Mouse (Mus musculus) cerebellum, adult 2 months (tissue): ENCODE measurements around the gene Gm8890. TPM values are rescaled to one million over a fixed set of nuclear protein-coding genes. Genes with fewer than 3 reads are reported as not detected.
"Not testable (repeated sequence)": the region's sequence is repeated elsewhere in the genome, so short reads cannot be mapped to it uniquely, and the experiment has no call there.

Source experiments
- DNase-seq, 2 experiments: peaks; one replicate each; pipeline ENCODE4 v3.0.0; 2021
- H3K27ac ChIP-seq: fragments of 200-500 bp; 2 replicates; pipeline ENCODE4 v1.5.1; 2012; ENCODE audit warnings: low read length, control low read depth, inconsistent platforms; ENCODE audit not compliant: insufficient read depth
- H3K27me3 ChIP-seq: fragments of 200-500 bp; 2 replicates; pipeline ENCODE4 v1.6.1; 2012; ENCODE audit warnings: inconsistent platforms, mild to moderate bottlenecking, low read length, moderate library complexity; ENCODE audit not compliant: control insufficient read depth, insufficient read depth
- H3K4me1 ChIP-seq: fragments of 200-500 bp; 2 replicates; pipeline ENCODE4 v1.6.1; 2011; ENCODE audit warnings: low read length; ENCODE audit not compliant: control insufficient read depth, insufficient read depth
- H3K4me3 ChIP-seq: fragments of 200-500 bp; replicated peaks from 2 replicates; pipeline ENCODE3; 2011; ENCODE audit warnings: mild to moderate bottlenecking, low read depth, low read length, control low read depth; ENCODE audit not compliant: insufficient read depth
- WGBS: fragments of 180-500 bp; shearing (Covaris S2); methylation state at CpG from one replicate; pipeline ENCODE4 v1.1.7; 2018; 5-methylcytosine and 5-hydroxymethylcytosine counted together
- polyA plus RNA-seq: library from polyadenylated mRNA; depleted of rRNA; stranded (reverse); fragments of >200 nt; gene quantifications from 2 replicates; pipeline ENCODE4 v1.2.3, GENCODE M21; 2012; rRNA removed

Gm8890 gene
- polyA plus RNA-seq: not detected in 2 replicates

DNA sequence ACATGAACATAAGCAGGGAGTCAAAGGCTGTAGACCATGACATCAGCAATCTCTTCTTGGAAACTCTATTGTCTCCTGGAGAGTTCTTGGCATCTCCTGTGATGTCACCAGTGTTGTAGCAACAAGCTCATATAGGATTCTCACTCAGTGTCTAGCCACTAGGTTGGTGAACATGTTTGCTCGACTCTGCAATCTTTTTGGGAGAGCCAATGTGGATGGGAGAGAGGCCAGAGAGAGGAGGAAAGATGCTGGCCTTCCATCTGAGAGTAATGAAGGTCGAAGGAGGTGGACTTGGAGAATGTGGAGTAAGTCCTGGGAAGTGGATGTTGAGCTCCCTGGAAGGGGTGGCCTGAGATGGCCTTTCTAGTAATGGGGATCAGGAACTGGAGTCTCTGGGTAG, at the start of gene Gm8890:
Gene Gm8890, plus strand, starts transcription at position 301 of the 400 bp plus-strand sequence.
- H3K4me3 ChIP-seq, H3K27me3 ChIP-seq, H3K27ac ChIP-seq, DNase-seq, H3K4me1 ChIP-seq: not testable (repeated sequence)
- WGBS: 44% methylated on average over 1 of the region's 2 CpGs

- not testable (repeated sequence) for H3K27ac ChIP-seq, H3K4me3 ChIP-seq, DNase-seq, H3K4me1 ChIP-seq, H3K27me3 ChIP-seq
- WGBS: 79% methylated on average over 1 of the region's 1 CpGs
Observed at GRCm38 (mm10) chr5:11256221-11256620, 388 bp downstream of the Gm8890 start.

Other genes with a start within 250 kb of the Gm8890 start
- gene Gm8879, start 128.4 kb upstream of the Gm8890 start, polyA plus RNA-seq: not detected in 2 replicates
- gene Gm5861, start 73.0 kb upstream of the Gm8890 start, polyA plus RNA-seq: not detected in 2 replicates
- gene Speer1, start 85.5 kb downstream of the Gm8890 start, polyA plus RNA-seq: not detected in 2 replicates
- gene Gm8897, start 160.4 kb downstream of the Gm8890 start, polyA plus RNA-seq: not detected in 2 replicates
- gene Gm8906, start 246.7 kb downstream of the Gm8890 start, polyA plus RNA-seq: not detected in 2 replicates